Mouse (Mus musculus): ENCODE results near the gene Abt1.

GRCm38 (mm10) chr13:23387548-23387947 lies 36.1 kb downstream of the Abt1 start:
- no peak for TF ChIP-seq CTCF (IDR thresholded peaks at IDR 0.05; ENCODE audit: low read depth)
- no peak for TF ChIP-seq EP300 (optimal IDR thresholded peaks at IDR 0.05)
